Mouse (Mus musculus): ENCODE measurements around the gene Gm28230.

Gene Gm28230

GRCm38 (mm10) chr2:74691022-74691951 is 35.2 kb upstream of the Gm28230 start, which contains the start of gene Hoxd10:
Gene Hoxd10, plus strand, starts transcription at chr2:74691924.
- DNase-seq (ENCODE audit: low spot score) = peak; percentile 81

- no peak for DNase-seq (ENCODE audit: low spot score)
Observed at GRCm38 (mm10) chr2:74691995-74692807, 34.3 kb upstream of the Gm28230 start.

- DNase-seq (ENCODE audit: low spot score) = no peak
Observed at GRCm38 (mm10) chr2:74692808-74693431, 33.6 kb upstream of the Gm28230 start.

GRCm38 (mm10) chr2:74693432-74693827 is 33.1 kb upstream of the Gm28230 start:
- DNase-seq (ENCODE audit: low spot score) = no peak

- peak; percentile 75 for DNase-seq (ENCODE audit: low spot score)
Observed at GRCm38 (mm10) chr2:74694066-74694465, 32.5 kb upstream of the Gm28230 start.

GRCm38 (mm10) chr2:74695383-74695782 is 31.1 kb upstream of the Gm28230 start:
- no peak for DNase-seq (ENCODE audit: low spot score)

- DNase-seq (ENCODE audit: low spot score) = no peak
Observed at GRCm38 (mm10) chr2:74695813-74696430, 30.6 kb upstream of the Gm28230 start.

- DNase-seq (ENCODE audit: low spot score) = no peak
Observed at GRCm38 (mm10) chr2:74696442-74697335, 29.8 kb upstream of the Gm28230 start.

GRCm38 (mm10) chr2:74697567-74698121 is 28.9 kb upstream of the Gm28230 start, which contains the start of gene Hoxd9:
Gene Hoxd9, plus strand, starts transcription at chr2:74697727.
- peak; percentile 81 for DNase-seq (ENCODE audit: low spot score)

GRCm38 (mm10) chr2:74698201-74699052 is 28.1 kb upstream of the Gm28230 start:
- peak; percentile 64 for DNase-seq (ENCODE audit: low spot score)

- DNase-seq (ENCODE audit: low spot score) = no peak
Observed at GRCm38 (mm10) chr2:74699053-74699430, 27.5 kb upstream of the Gm28230 start.

GRCm38 (mm10) chr2:74699664-74700545 is 26.6 kb upstream of the Gm28230 start:
- peak; percentile 65 for DNase-seq (ENCODE audit: low spot score)

- no peak for DNase-seq (ENCODE audit: low spot score)
Observed at GRCm38 (mm10) chr2:74700546-74701112, 25.9 kb upstream of the Gm28230 start.

- DNase-seq (ENCODE audit: low spot score) = peak; percentile 92
Observed at GRCm38 (mm10) chr2:74701949-74702819, 24.3 kb upstream of the Gm28230 start.

- DNase-seq (ENCODE audit: low spot score) = peak; percentile 25
Observed at GRCm38 (mm10) chr2:74702820-74703219, 23.7 kb upstream of the Gm28230 start.

GRCm38 (mm10) chr2:74703317-74703716 is 23.2 kb upstream of the Gm28230 start:
- DNase-seq (ENCODE audit: low spot score) = peak; percentile 41

Data from testis, postnatal 10 days (tissue).